Mouse (Mus musculus) liver, embryonic 14.5 days (tissue): ENCODE data around the gene Nebl. TPM values are rescaled to one million over a fixed set of nuclear protein-coding genes. Genes with fewer than 3 reads are reported as not detected.

Experiments
- ATAC-seq: fragments of 200-750 bp; cut with Nextera tagmentation; 2 replicates; pipeline ENCODE4 v1.8.0; 2017; ENCODE audit warnings: moderate number of reproducible peaks, mild to moderate bottlenecking, moderate library complexity; ENCODE audit not compliant: insufficient read depth
- DNase-seq, 3 experiments: peaks; one replicate each; pipeline ENCODE4 v3.0.0-alpha.2; 2012 to 2013; ENCODE audit warnings: low read depth in 3 of 3, low spot score in 3 of 3
- H3K27ac ChIP-seq: fragments of 300-500 bp; sonication (generic); 2 replicates; pipeline ENCODE4 v1.5.1; 2014; ENCODE audit warnings: moderate library complexity, mild to moderate bottlenecking, control low read depth, inconsistent platforms
- H3K27me3 ChIP-seq: fragments of 300-500 bp; sonication (generic); 2 replicates; pipeline ENCODE4 v1.6.1; 2014; ENCODE audit warnings: mild to moderate bottlenecking, low read length, moderate library complexity; ENCODE audit not compliant: control insufficient read depth, insufficient read depth
- H3K36me3 ChIP-seq: fragments of 300-500 bp; sonication (generic); replicated peaks from 2 replicates; pipeline ENCODE4 v1.6.1; 2014; ENCODE audit warnings: low read depth; ENCODE audit not compliant: control insufficient read depth, insufficient read depth
- H3K4me1 ChIP-seq, 2 experiments: fragments of 200-500 bp in 1 of 2; fragments of 300-500 bp in 1 of 2; sonication (generic) in 1 of 2; replicated peaks; 2 replicates each; pipeline ENCODE4 v1.6.1; 2012 to 2014; ENCODE audit warnings: antibody characterized with exemption in 1 of 2, inconsistent platforms in 1 of 2, low read length in 1 of 2; ENCODE audit not compliant: control insufficient read depth in 2 of 2, insufficient read depth in 2 of 2
- H3K4me2 ChIP-seq: fragments of 300-500 bp; sonication (generic); 2 replicates; pipeline ENCODE4 v1.6.1; 2014; ENCODE audit warnings: low read depth, mild to moderate bottlenecking, control low read depth, moderate library complexity
- H3K4me3 ChIP-seq, 2 experiments: fragments of 200-500 bp in 1 of 2; fragments of 300-500 bp in 1 of 2; sonication (generic) in 1 of 2; 2 replicates each; pipeline ENCODE4 v1.5.1; 2012 to 2014; ENCODE audit warnings: low read depth in 2 of 2, low read length in 2 of 2, mild to moderate bottlenecking in 2 of 2, control low read depth in 1 of 2, inconsistent platforms in 1 of 2, moderate library complexity in 1 of 2; ENCODE audit not compliant: insufficient read depth in 1 of 2
- H3K9ac ChIP-seq: fragments of 300-500 bp; sonication (generic); replicated peaks from 2 replicates; pipeline ENCODE4 v1.6.1; 2014; ENCODE audit warnings: mild to moderate bottlenecking, control low read depth, moderate library complexity
- H3K9me3 ChIP-seq: fragments of 300-500 bp; sonication (generic); 2 replicates; pipeline ENCODE4 v1.6.1; 2016; ENCODE audit warnings: low read length, mixed read lengths; ENCODE audit not compliant: control insufficient read depth
- CTCF ChIP-seq: IDR thresholded peaks from 2 replicates; pipeline ENCODE4 v1.5.1; 2016; ENCODE audit warnings: antibody characterized with exemption, low read depth, control low read depth
- EP300 ChIP-seq: IDR thresholded peaks from 2 replicates; pipeline ENCODE4 v1.6.1; 2016; ENCODE audit warnings: antibody characterized with exemption, low read depth
- WGBS: fragments of 180-500 bp; shearing (Covaris S2); extraction: QIAGEN DNeasy Blood & Tissue Kit; methylation state at CpG from one replicate; pipeline ENCODE4 v1.1.7; 2014; ENCODE audit not compliant: insufficient replicate concordance; 5-methylcytosine and 5-hydroxymethylcytosine counted together
- polyA plus RNA-seq, 2 experiments: library from polyadenylated mRNA; depleted of rRNA in 1 of 2; stranded (reverse) in 1 of 2; unstranded in 1 of 2; fragments of >200 nt; fragmentation: Nextera tagmentation in 1 of 2; extraction: Ambion mirVana in 1 of 2; gene quantifications; 2 replicates each; pipeline versions ENCODE4 v1.2.1 to v1.2.3; 2012 to 2014

Gene Nebl
- polyA plus RNA-seq, 2 experiments: 0.21 to 0.22 TPM

GRCm38 (mm10) chr2:17642770-17643169 is 88.5 kb downstream of the Nebl start:
- 39% methylated on average over 7 of the region's 7 CpGs for WGBS

GRCm38 (mm10) chr2:17640861-17641260 is 90.4 kb downstream of the Nebl start:
- no peak for ATAC-seq
- Histone ChIP-seq H3K27me3 (no peaks in the 10 kb centered on the region), H3K36me3 (no peaks in the 10 kb centered on the region), H3K4me3 (no peak overlapping the region), H3K27ac (no peak overlapping the region), H3K9me3 (no peaks in the 10 kb centered on the region), H3K4me2 (no peak overlapping the region), H3K9ac (no peak overlapping the region), H3K4me1 (no peaks in the 10 kb centered on the region)
- WGBS: 68% methylated on average over 4 of the region's 4 CpGs
- TF ChIP-seq EP300: no peak
- TF ChIP-seq CTCF: no peak
- no peak for DNase-seq

More at GRCm38 (mm10) chr2:17642770-17643169, 88.5 kb downstream of the Nebl start:
- ATAC-seq (no peak), DNase-seq (no peak)
- Histone ChIP-seq H3K4me1 (no peaks in the 10 kb centered on the region), H3K27me3 (no peaks in the 10 kb centered on the region), H3K27ac (no peak overlapping the region), H3K4me2 (no peak overlapping the region), H3K36me3 (no peaks in the 10 kb centered on the region), H3K4me3 (no peak overlapping the region), H3K9me3 (no peaks in the 10 kb centered on the region), H3K9ac (no peak overlapping the region)
- no peak for TF ChIP-seq CTCF

GRCm38 (mm10) chr2:17638631-17639030 is 92.6 kb downstream of the Nebl start:
- Histone ChIP-seq H3K36me3 (no peaks in the 10 kb centered on the region), H3K9me3 (no peaks in the 10 kb centered on the region), H3K27me3 (no peaks in the 10 kb centered on the region), H3K27ac (no peak overlapping the region), H3K4me3 (no peak overlapping the region), H3K4me1 (no peaks in the 10 kb centered on the region), H3K9ac (no peak overlapping the region), H3K4me2 (no peak overlapping the region)
- ATAC-seq: no peak
- DNase-seq: no peak
- WGBS: 44% methylated on average over 5 of the region's 5 CpGs
- no peak for TF ChIP-seq EP300
- TF ChIP-seq CTCF: no peak

GRCm38 (mm10) chr2:17623931-17624330 is 107.3 kb downstream of the Nebl start:
- Histone ChIP-seq H3K27ac (no peak overlapping the region), H3K36me3 (no peaks in the 10 kb centered on the region), H3K4me2 (no peak overlapping the region), H3K4me3 (no peak overlapping the region), H3K27me3 (no peaks in the 10 kb centered on the region), H3K4me1 (no peaks in the 10 kb centered on the region), H3K9ac (no peak overlapping the region), H3K9me3 (no peaks in the 10 kb centered on the region)
- 32% methylated on average over 3 of the region's 3 CpGs for WGBS
- no peak for DNase-seq
- ATAC-seq: no peak
- TF ChIP-seq EP300: no peak
- no peak for TF ChIP-seq CTCF

- no peak overlapping the region for H3K4me2 ChIP-seq
- H3K27me3 ChIP-seq: no peaks in the 10 kb centered on the region
- DNase-seq: no peak
- no peaks in the 10 kb centered on the region for H3K4me1 ChIP-seq
- H3K27ac ChIP-seq: no peak overlapping the region
- H3K36me3 ChIP-seq: no peaks in the 10 kb centered on the region
- ATAC-seq: no peak
- no peak overlapping the region for H3K4me3 ChIP-seq
- TF ChIP-seq CTCF (no peak), EP300 (no peak)
- 49% methylated on average over 3 of the region's 3 CpGs for WGBS
- H3K9ac ChIP-seq: no peak overlapping the region
- H3K9me3 ChIP-seq: no peaks in the 10 kb centered on the region
Observed at GRCm38 (mm10) chr2:17610259-17610658, 121.0 kb downstream of the Nebl start.

GRCm38 (mm10) chr2:17603573-17603972 is 127.7 kb downstream of the Nebl start:
- no peak overlapping the region for H3K27ac ChIP-seq
- H3K36me3 ChIP-seq: no peaks in the 10 kb centered on the region
- no peak overlapping the region for H3K4me2 ChIP-seq
- no peak overlapping the region for H3K9ac ChIP-seq
- no peak overlapping the region for H3K4me3 ChIP-seq
- no peaks in the 10 kb centered on the region for H3K27me3 ChIP-seq
- no peaks in the 10 kb centered on the region for H3K9me3 ChIP-seq
- DNase-seq: no peak
- no peaks in the 10 kb centered on the region for H3K4me1 ChIP-seq
- no peak for TF ChIP-seq CTCF
- TF ChIP-seq EP300: no peak
- WGBS: 50% methylated on average over 4 of the region's 4 CpGs
- no peak for ATAC-seq
